Mouse (Mus musculus) B cell, adult (primary cell): ENCODE results near the gene B4galt5. TPM values are rescaled to one million over a fixed set of nuclear protein-coding genes. Genes with fewer than 3 reads are reported as not detected.

ENCODE experiments used
- total RNA-seq: library from RNA; stranded (reverse); gene quantifications from 4 replicates; pipeline ENCODE4 v1.2.4, GENCODE M21; 2023; ENCODE audit not compliant: inconsistent age

Gene B4galt5
- total RNA-seq, result 62.9 to 69.1 TPM (median 65.8 TPM) in 4 replicates

DNA sequence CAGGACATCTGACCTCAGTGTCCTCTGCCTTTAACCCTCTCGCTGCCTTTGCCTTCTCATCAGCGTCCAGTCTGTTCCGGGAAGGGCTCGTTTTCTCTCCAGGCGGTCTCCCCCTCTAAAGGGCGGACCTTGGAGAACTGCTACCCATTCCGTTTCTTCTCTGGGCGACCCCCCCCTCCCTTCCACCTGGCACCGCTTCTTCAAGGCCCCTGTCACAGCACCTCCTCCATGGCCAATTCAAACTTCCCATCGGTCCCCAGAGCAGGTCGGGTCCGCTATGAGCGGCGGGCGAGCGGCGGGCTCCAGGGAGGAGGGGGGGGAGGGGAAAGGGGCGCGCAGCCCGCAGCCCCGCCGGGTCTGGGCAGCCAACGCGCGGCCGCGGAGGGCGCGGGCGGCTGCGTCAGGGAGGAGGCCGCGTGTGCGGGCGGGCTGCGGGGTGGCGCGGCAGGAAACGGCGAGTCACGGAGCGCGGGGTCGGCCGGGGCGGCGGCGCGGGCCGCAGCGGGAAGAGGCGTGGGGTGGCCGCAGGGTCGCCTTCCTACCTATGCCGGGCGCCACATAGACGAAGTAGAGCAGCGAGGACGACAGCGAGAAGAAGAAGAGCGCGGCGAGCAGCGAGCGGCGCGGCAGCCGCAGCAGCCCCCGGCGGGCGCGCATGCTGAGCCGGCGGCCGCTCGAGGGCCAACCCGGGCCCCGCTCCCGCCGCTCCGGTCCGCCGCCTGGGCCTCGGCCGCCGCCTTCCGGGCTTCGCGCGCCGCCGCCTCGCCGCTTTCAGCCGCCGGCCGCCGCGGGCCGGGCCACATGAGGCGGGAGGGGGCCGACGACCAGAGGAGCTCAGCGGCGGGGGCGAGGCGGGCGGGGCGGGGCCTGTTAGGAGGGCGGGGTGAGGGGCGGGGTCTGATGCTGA, at the start of gene B4galt5:
Gene B4galt5, minus strand, starts transcription at position 808 of the 907 bp plus-strand sequence.

Other genes starting within 250 kb of the B4galt5 start
- gene Kcnb1, start 159.0 kb downstream of the B4galt5 start, total RNA-seq, result 6.1 to 7.6 TPM (median 7.1 TPM) in 4 replicates
- 0.30 to 0.51 TPM in 2 of 4 replicates, not detected in the others for gene Ptgis, start 108.6 kb downstream of the B4galt5 start, total RNA-seq
- gene Slc9a8, start 72.5 kb upstream of the B4galt5 start, total RNA-seq, result 95.9 to 99.1 TPM (median 98.3 TPM) in 4 replicates
- 95.8 to 107 TPM (median 99.8 TPM) in 4 replicates for gene Rnf114, start 143.5 kb upstream of the B4galt5 start, total RNA-seq
- gene Spata2, start 143.7 kb upstream of the B4galt5 start, total RNA-seq, result 51.0 to 56.8 TPM (median 54.8 TPM) in 4 replicates
- 1.9 to 4.6 TPM (median 4.4 TPM) in 4 replicates for gene Snai1, start 189.0 kb upstream of the B4galt5 start, total RNA-seq